Mouse (Mus musculus): ENCODE results near the gene Ptpre.

GRCm38 (mm10) chr7:135722011-135722838 lies 184.9 kb downstream of the Ptpre start:
- no peak for TF ChIP-seq CTCF (IDR thresholded peaks at IDR 0.05; ENCODE audit: low read depth)
- no peak for TF ChIP-seq EP300 (IDR thresholded peaks at IDR 0.05; ENCODE audit: low read depth)

Measured in heart, postnatal 0 days (tissue).